Mouse (Mus musculus) heart, adult 9 months (tissue): ENCODE measurements around the gene Rab3d.
"Not testable (repeated sequence)": the region's sequence is repeated elsewhere in the genome, so short reads cannot be mapped to it uniquely, and the experiment has no call there.

Experiments
- DNase-seq, 2 experiments: peaks; one replicate each; pipeline ENCODE4 v3.0.0; 2022; ENCODE audit warnings: low spot score in 2 of 2

Rab3d gene

DNA sequence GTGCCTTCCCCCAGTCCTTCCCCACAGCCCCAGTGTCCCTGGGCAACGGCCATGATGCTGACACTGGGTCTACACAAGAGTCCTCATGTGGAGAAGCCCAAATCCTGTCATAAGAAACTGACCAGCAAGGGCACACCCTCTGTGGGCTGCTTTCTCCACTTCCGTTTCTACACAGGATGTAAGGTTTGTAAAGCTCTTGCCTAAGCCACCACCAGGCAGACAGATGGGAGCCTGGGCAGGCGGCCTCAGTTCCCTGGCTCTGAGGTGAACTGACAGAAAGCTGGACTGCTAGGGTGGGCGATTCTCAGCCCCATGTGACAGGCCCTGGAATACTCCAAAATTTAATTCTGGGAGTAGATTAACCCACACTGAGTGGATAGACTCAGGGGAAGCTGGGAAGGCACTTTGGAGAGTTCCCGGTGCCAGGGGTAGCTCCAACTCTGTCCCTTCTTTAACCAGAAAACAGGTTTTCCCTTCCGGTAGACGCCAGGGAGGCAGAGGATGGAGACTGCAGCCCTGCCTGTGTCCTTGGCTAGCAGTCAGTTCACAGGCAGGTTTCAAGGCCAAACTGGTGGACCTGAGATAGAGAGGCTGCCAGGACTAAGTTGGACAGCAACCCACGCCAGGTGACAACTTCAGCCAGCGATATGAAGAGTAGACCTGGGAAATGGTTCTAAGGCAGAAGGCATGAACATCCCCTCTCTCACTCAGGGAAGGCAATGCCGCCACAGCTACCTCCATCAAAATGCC is 8.3 kb downstream of the Rab3d start:
- no peak for DNase-seq

DNA sequence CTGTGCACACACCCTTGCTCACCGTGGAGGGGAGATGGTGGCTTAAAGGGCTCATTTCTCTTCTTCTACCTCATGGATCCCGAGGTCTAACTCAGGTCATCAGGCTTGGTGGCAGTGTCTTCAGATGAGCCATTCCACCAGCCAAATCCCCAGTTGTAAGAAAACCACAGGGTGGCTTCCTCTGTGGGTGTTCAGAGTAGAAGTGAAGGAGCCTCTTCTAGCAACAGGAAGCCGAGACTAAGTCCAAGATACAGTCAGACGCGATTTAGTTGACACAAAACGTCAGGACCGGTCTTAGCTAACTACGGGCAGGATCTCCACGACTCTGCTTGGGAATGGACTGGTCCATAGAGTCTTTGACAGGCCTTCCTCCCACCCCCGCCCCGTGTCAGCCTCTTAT is 9.8 kb downstream of the Rab3d start:
- DNase-seq = no peak

DNA sequence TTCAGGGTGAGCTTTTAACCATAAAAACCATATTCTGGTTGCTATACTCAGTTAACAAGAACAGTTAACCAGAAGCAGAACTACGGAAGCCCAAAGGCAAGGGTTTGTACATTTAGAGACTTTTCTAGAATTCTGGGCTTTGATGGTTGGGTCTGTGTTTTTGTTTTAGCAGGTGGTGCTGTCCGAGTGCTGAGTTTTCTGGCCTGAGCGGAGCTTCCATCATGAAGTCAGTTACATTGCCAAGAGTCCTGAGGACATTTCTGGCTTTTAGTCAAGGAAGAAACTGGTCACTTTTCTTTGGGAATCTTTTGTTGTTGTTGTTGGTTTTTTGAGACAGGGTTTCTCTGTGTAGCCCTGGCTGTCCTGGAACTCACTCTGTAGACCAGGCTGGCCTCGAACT is 14.0 kb downstream of the Rab3d start:
- DNase-seq = no peak

DNA sequence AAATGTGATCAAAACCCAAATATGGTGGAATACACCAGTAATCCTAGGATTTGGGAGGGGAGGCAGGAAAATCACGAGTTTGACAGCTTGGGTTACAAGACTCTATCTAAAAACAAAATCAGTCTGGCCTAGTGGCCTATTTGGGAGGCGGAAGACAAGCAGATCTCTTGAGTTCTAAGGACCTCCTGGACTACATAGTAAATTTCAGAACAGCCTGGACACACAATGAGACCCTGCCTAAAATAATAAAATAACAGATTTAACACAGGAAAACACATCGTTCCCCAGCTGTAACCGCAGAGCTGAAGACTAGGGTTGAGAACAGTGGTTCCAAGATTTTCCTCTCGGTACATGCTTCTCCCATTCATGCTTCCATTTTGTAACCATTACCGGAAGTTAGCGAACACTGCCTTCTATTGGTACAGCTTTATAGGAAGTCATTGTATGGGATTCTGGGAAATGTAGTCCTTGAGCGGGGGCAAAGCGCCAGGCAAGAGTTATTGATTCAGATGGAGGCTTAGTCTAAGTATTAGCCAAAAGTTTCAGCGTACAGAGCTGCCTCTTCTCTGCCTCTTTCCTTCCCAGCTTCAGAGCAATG is 16.7 kb downstream of the Rab3d start:
- DNase-seq = peak; percentile 65 to 67

DNA sequence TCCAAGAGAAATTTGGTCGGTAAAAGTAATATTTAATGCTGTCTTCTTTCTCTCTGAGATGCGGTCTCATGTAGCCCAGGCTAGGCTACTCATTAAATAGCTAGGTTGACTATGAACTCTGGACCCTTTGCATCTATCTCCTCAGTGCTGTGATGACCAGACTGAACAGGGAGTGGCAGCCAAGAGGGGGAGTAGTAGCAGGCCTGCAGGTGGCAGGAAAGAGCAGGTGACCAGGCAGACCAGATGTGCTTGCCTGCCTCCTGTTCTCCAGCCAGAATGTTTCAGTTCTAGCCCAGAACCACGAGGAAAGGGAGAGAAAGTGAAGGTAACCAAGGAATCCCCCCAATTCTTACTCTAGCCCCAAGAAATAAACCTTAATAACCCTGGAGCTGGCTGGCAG is 28.8 kb downstream of the Rab3d start:
- no peak for DNase-seq

DNA sequence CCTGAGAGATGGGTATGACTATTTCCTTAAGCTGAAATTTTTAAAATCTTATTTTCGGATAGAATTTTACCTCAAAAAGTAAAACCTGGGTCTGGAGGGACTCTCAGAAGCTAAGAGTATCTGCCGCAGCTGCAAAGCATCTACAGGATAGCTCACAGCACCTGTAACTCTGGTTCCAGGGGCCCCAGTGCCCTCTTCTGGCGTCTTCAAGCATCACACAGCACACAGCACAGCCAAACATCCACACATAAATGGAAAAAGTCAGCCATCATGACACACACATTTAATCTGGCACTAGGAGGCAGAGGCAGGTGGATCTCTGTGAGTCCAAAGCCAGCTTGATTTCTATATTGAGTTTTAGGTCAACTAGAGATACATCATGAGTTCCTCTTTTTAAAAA is 41.4 kb downstream of the Rab3d start:
- DNase-seq = no peak

DNA sequence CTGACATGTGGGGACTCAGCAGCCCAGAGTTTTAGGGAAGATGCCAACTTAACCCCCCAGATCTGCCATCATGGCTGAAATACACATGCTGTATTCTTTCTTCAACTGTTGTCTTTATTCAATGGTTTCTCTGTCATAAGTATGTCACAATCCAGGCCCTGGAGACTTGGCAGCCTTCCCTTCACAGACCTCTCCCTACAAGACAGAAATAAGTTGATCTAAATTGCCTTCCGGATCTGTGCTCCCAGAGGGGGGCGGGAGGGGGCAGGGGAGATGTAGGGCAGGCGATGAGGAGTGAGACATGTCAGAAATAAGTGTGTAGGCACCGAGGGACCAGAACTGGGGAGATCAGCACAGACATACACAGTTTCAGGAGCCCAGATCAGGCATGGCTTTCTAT is 45.8 kb downstream of the Rab3d start:
- no peak for DNase-seq

DNA sequence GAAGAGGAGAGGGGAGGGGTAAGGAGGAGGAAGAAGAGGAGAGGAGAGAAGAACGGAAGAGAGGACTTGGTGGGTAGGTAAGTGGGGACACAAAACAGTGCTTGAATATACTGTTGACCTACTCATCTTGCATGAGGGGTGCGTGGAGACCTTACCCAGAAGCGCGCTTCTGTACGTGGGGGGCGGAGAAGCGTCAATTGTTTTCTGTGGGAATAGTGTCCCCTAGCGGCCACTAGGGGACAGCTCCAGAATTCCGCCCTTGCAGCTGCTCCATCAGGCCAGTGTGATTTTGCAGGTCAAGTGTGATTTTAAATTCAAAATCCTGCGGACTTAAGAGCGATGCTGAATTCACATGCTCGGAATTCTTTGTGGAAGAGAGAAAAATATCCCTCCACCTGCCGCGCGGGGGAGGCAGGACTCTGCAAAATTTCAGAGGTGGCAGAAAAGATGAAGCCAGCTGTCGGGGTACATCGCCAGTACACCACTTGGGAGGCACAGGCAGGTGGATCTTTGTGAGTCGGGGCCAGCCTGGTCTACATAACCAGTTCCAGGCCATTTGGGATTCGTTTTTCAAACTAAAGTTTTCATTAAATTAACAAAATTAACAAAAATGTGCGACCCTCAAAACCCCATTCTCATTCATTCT is 47.0 kb downstream of the Rab3d start:
- peak in 1 of 2 experiments; percentile 55 for DNase-seq

DNA sequence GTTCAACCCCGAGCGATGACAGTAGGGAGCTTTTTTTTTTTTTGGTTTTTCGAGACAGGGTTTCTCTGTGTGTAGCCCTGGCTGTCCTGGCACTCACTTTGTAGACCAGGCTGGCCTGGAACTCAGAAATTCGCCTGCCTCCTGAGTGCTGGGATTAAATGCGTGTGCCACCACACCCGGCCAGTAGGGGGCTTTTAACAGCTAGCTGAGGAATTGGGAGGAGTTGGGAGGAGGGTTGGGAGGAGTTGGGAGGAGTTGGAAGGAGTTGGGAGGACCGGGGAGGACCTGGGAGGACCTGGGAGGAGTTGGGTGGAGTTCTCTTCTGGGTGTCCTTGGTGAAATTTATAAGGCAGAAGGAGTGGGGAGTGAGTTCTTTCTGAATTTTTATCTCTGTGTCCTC is 48.7 kb downstream of the Rab3d start:
- peak in 1 of 2 experiments; percentile 69 for DNase-seq

DNA sequence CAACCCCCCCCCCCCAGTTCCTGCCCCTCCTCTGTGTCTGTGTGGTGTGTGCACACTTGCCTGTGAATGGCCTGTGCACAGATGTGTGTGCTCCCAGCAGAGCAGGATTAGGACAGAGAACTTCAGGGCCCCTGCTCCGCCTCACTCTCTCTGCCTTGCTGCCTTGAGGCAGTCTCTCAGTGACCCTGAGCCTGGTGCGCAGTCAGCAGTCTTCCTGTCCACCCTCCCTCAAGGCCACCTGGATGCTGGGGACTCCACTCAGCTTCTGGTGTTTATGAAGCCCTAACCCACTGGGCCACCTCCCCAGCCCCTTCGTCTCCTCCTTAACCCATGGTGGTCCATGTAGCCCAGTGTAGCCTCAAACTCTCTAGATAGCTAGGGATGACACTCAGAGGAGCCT is 50.3 kb downstream of the Rab3d start:
- no peak for DNase-seq

DNA sequence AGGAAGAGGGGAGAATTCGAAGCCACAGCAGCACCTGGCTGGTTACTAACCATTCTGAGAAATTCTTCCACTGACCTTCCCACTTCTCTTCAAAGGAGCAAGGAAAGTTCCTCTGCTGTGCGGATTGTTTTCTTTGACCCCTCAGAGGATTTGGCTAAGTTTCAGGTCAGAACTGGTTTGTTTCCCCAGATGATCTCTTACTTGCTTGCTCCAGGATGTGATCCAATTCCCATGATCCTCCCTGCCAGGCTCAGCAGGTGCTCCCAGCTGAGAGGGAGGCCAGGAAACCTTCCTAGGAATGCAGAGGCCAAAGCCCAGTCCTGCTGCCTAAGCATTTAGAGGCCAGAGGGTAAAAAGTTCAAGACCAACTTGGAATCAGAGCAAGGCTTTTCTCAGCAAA is 51.4 kb downstream of the Rab3d start:
- peak; percentile 58 to 75 for DNase-seq

DNA sequence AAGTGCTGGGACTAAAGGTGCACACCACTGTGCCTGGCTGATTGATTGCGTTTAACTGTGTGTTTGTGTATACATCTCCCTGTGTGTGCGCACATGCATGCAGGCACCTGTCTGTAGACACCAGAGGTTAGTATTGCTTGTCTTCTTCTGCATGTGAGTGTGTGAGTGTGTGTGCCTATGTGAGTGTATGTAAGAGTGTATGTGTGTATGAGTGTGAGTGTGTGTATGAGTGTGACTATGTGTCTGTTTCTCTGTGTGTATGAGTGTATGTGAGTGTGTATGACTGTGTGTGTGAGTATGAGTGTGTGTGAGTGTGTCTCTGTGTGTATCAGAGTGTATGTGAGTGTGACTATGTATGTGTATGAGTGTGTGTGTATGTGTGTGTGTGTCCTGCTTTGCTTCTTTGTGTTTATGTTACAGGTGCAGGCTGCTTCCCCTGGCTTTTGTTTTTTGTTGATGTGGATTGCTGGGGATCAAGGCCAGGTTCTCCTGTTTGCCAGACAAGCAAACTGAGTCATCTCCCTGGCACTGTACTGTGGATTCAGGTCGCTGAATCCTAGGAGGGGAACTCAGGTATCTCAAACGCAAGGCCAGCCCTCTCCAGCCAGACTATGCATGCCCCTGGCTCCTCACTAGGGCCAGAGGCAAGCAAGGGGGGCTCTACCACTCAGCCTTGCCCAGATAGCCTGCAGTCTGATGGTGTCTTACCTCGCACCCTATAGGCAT is 52.2 kb downstream of the Rab3d start:
- DNase-seq = no peak

DNA sequence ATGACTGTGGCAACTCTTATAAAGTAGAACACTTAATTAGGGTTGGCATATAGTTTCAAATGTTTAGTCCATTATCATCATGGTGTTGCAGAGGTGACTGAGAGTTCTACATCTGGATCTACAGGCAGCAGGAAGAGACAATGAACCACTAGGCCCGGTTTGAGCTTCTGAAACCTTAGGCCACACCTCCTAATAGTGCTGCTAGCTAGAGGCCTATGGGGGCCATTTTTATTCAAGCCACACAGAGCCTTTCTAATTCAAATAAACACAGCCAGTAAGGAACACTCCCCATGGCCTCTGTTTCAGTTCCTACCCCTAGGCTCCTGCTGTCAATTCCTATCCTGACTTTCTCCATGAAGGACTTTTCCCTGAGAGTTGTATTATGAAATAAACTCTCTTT is 55.8 kb downstream of the Rab3d start:
- DNase-seq = no peak

DNA sequence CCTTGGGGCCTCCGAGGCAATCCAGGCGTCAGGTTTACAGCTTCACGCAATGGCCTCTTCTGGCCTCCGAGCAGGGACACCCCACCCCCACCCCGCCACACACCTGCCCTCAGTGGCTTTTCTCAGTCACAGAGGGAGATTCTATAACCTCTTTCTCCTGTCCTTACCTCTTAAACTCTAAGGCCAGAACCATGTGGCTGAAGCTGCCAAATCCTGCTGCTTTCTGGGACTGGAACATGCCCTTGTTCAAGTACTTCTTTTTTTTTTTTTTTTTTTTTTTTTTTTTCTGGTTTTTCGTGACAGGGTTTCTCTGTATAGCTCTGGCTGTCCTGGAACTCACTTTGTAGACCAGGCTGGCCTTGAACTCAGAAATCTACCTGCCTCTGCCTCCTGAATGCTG is 57.6 kb downstream of the Rab3d start:
- DNase-seq = not testable (repeated sequence)

DNA sequence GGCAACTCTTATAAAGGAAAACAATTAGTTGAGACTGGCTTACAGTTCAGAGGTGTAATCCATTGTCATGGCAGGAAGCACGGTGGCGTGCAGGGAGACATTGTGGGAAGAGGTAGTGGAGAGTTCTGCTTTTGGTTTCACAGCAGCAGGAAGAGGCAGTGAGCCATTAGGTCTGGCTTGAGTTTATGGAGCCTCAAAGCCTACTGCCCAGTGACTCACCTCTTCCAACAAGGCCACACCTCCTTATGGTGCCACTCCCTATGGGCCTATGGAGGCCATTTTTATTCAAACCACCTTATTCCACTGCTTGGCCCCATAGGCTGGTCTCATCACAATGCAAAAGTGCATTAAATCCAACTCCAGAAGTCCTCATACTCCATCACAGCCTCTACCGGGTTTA is 58.4 kb downstream of the Rab3d start:
- DNase-seq = no peak

DNA sequence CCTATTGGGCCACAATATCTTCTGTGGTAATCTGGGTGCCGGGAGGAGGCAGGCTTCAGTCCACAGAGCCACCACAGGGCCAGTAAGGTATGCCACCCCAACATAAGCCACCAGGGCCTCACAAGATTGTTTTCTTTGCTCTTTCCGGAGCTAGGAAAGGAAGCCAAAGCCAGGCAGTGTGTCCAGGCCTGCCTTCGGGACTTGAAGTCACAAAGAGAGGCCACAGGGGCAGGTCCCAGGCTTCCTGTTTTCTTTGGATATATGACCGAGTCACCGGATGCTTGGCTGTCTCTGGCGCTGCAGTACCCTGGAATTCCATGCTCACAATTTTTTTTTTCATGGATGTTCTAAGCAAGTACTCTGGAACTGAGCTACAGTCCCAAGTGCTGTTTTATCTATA is 59.9 kb downstream of the Rab3d start:
- DNase-seq = peak; percentile 85 to 89

DNA sequence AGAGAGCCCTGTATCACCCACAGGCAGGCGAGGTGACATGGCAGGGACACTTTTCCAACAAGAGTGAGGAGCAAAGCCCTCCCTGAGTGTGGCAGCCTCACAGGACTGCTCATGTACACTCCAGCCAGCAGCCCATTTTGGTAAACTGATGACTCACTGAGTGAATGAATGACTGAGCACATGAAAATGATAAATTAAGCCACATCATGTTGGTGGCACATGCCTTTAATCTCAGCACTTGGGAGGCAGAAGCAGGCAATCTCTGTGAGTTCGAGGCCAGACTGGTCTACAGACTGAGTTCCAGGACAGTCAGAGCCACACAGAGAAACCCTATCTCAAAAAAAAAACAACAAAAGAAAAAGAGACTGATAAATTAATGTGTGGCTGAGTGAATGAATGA is 60.5 kb downstream of the Rab3d start:
- no peak for DNase-seq
